Mouse (Mus musculus) heart, adult 2 months (tissue): ENCODE data around the gene Cdc34b. TPM values are rescaled to one million over a fixed set of nuclear protein-coding genes. Genes with fewer than 3 reads are reported as not detected.

ENCODE experiments used
- DNase-seq, 2 experiments: peaks; one replicate each; pipeline ENCODE4 v3.0.0; 2021
- H3K27ac ChIP-seq: fragments of 200-600 bp; 2 replicates; pipeline ENCODE4 v1.8.1; 2022
- H3K27me3 ChIP-seq: fragments of 200-500 bp; 2 replicates; pipeline ENCODE4 v1.6.1; 2012; ENCODE audit warnings: mild to moderate bottlenecking, low read length, inconsistent platforms, mixed read lengths; ENCODE audit not compliant: control insufficient read depth, insufficient read depth
- H3K36me3 ChIP-seq: fragments of 200-500 bp; 2 replicates; pipeline ENCODE4 v1.6.1; 2012; ENCODE audit warnings: low read length, inconsistent platforms; ENCODE audit not compliant: control insufficient read depth, insufficient read depth
- H3K4me1 ChIP-seq: fragments of 200-500 bp; 2 replicates; pipeline ENCODE4 v1.6.1; 2011; ENCODE audit warnings: low read length; ENCODE audit not compliant: control insufficient read depth, insufficient read depth
- H3K4me3 ChIP-seq: fragments of 200-600 bp; 2 replicates; pipeline ENCODE4 v1.8.1; 2022
- H3K79me2 ChIP-seq: fragments of 200-500 bp; replicated peaks from 2 replicates; pipeline ENCODE4 v1.6.1; 2012; ENCODE audit warnings: mild to moderate bottlenecking, inconsistent platforms, low read length, moderate library complexity, mixed read lengths; ENCODE audit not compliant: control insufficient read depth, insufficient read depth
- H3K9ac ChIP-seq: fragments of 200-500 bp; 2 replicates; pipeline ENCODE4 v1.6.1; 2012; ENCODE audit warnings: low read depth, mild to moderate bottlenecking, control low read depth, inconsistent platforms, low read length, mixed read lengths
- CTCF ChIP-seq: fragments of 200-600 bp; IDR thresholded peaks from 2 replicates; pipeline ENCODE4 v1.8.1; 2022; ENCODE audit warnings: antibody characterized with exemption, mild to moderate bottlenecking, moderate library complexity
- EP300 ChIP-seq: fragments of 200-500 bp; IDR thresholded peaks from 2 replicates; pipeline ENCODE4 v1.6.1; 2011; ENCODE audit warnings: low read depth, low read length, control low read depth; ENCODE audit not compliant: insufficient read depth
- POLR2A ChIP-seq: fragments of 200-500 bp; IDR thresholded peaks from 2 replicates; pipeline ENCODE4 v1.6.1; 2011; ENCODE audit warnings: mild to moderate bottlenecking, low read depth, low read length, control low read depth; ENCODE audit not compliant: insufficient read depth
- WGBS: fragments of 180-500 bp; shearing (Covaris S2); methylation state at CpG from one replicate; pipeline ENCODE4 v1.1.7; 2018; 5-methylcytosine and 5-hydroxymethylcytosine counted together
- intact Hi-C: fragments of 180-260 bp; cut with DNase I; formaldehyde crosslinking; loops from one replicate; pipeline ENCODE4 v1.15.1; 2025
- polyA plus RNA-seq: library from polyadenylated mRNA; depleted of rRNA; stranded (reverse); fragments of >200 nt; gene quantifications from 2 replicates; pipeline ENCODE4 v1.2.3, GENCODE M21; 2012
- total RNA-seq, 2 experiments: library from RNA; stranded (reverse); gene quantifications; 2 replicates each; pipeline ENCODE4 v1.2.3; 2021

Cdc34b gene
- total and polyA plus RNA-seq, 3 experiments: 0.12 to 1.0 (median 0.97) TPM

DNA sequence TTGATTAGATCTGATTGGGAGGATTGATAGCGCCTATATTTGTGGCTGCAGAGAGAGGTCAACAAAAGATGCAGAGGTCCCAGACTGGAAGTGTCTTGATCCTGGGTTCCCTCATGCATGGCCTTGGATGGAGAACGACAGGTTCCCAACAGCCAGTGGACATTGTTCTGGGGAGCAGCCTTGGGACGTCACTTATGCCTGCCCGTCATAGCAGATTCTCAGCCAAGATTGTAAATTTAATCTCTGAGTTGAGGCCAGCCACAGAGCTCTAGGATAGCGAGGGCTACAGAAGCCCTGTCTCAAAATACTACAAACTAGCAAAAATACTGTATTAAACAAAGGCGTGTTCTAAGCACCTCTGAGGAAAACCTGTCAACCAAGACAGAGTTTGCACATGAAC, 18.3 kb downstream of the Cdc34b start:
- Histone ChIP-seq H3K27ac (no peak overlapping the region), H3K79me2 (no peaks in the 10 kb centered on the region), H3K4me3 (no peak overlapping the region), H3K27me3 (no peaks in the 10 kb centered on the region), H3K36me3 (no peaks in the 10 kb centered on the region), H3K9ac (no peak overlapping the region), H3K4me1 (no peaks in the 10 kb centered on the region)
- TF ChIP-seq CTCF (no peak), EP300 (no peak), POLR2A (no peak)
- no peak for DNase-seq
- WGBS: 79% methylated on average over 6 of the region's 6 CpGs
- intact Hi-C loops: no loop called here

DNA sequence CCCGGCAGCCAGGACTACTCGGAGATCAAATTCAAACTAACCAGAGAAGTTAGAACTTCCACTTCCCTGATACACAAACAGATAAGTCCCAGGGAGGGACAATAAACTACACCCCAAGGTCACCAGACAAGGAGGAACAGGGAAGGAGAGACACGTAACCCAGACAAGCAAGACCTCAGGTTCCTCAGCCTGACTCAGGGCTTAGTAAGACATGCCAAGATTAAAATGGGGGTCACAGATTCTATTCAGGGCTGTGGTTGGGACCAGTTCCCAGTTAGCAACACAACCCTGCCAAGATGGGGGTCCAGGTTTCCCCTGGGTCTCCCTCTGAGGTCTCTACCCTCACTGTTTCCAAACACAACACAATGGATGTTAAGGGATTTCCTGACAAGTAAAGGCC, 18.8 kb downstream of the Cdc34b start:
- intact Hi-C loops: no loop called here

DNA sequence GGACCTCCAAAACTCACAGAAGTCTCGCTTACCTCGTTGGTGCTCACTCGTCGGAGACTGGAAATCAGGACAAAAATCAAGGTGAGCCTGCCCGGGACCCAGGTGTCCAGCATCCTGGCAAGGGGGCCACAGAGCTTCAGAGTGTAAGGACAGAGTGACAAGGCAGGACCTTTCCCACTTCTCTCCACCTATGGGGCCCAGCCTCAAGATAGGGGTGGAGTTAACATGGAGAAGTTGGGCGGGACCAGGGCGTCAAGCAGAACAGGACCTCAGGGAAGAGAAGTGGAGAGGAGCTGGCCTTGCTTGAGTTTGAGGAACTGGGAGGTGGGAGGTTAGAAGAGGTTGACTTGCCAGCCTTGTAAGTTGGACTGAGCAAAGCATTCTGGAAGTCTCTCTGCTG, 19.2 kb downstream of the Cdc34b start:
- no peaks in the 10 kb centered on the region for H3K36me3 ChIP-seq
- no peaks in the 10 kb centered on the region for H3K27me3 ChIP-seq
- TF ChIP-seq CTCF: no peak
- TF ChIP-seq EP300: no peak
- TF ChIP-seq POLR2A: no peak
- intact Hi-C loops: no loop called here
- no peaks in the 10 kb centered on the region for H3K4me1 ChIP-seq
- H3K4me3 ChIP-seq: no peak overlapping the region
- H3K9ac ChIP-seq: no peak overlapping the region
- no peak overlapping the region for H3K27ac ChIP-seq
- WGBS: 62% methylated on average over 7 of the region's 7 CpGs
- H3K79me2 ChIP-seq: no peaks in the 10 kb centered on the region
- DNase-seq: no peak

More for the DNA sequence above, 18.8 kb downstream of the Cdc34b start:
- Histone ChIP-seq H3K79me2 (no peaks in the 10 kb centered on the region), H3K4me1 (no peaks in the 10 kb centered on the region), H3K27me3 (no peaks in the 10 kb centered on the region), H3K9ac (no peak overlapping the region), H3K4me3 (no peak overlapping the region), H3K27ac (no peak overlapping the region), H3K36me3 (no peaks in the 10 kb centered on the region)
- DNase-seq: no peak
- TF ChIP-seq EP300 (no peak), CTCF (no peak), POLR2A (no peak)
- WGBS: 47% methylated on average over 3 of the region's 3 CpGs

DNA sequence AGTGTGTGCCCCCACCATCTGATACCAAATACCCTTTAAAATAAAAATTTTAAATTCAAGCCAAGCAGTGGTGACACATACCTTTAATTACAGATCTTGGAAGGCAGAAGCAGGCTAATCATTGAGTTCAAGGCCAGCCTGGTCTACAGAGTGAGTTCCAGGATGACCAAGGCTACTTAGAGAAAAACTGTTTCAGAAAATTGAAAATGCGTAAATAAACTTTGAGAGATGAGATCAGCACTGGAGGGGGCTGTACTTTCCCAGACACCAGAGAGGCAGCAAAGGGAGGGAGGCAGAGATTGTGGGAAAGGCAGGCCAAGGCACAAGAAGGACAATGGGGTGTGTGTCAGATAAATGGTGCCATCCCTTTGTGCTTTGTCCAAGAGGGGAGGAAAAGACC, 20.7 kb downstream of the Cdc34b start:
- no peak overlapping the region for H3K4me3 ChIP-seq
- intact Hi-C loops: no loop called here
- H3K27me3 ChIP-seq: no peaks in the 10 kb centered on the region
- 93% methylated on average over 1 of the region's 1 CpGs for WGBS
- H3K4me1 ChIP-seq: no peaks in the 10 kb centered on the region
- DNase-seq: no peak
- no peaks in the 10 kb centered on the region for H3K36me3 ChIP-seq
- no peaks in the 10 kb centered on the region for H3K79me2 ChIP-seq
- H3K27ac ChIP-seq: no peak overlapping the region
- no peak overlapping the region for H3K9ac ChIP-seq
- TF ChIP-seq EP300 (no peak), CTCF (no peak), POLR2A (no peak)

DNA sequence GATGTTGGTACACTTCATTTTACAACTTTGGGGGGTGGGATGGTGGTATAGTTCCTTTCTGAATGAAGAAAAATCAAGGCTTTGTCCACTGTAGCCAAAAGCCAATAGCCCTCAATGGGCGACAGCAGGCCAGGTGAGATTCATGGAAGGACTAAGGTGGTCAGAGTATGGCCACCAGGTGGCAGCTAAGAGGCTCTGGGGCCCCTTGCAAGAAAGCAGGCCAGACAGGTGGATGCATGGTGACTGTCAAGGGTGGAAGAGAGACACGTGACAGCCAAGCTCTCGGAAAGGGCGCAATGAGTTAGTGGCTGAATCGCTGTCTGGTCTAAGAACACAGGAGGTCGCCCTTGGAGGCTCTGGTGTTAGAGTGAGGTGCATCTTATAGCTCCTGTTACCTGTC, 21.2 kb downstream of the Cdc34b start:
- 42% methylated on average over 6 of the region's 6 CpGs for WGBS
- intact Hi-C loops: no loop called here
- Histone ChIP-seq H3K36me3 (no peaks in the 10 kb centered on the region), H3K79me2 (no peaks in the 10 kb centered on the region), H3K27ac (no peak overlapping the region), H3K4me1 (no peaks in the 10 kb centered on the region), H3K4me3 (no peak overlapping the region), H3K27me3 (no peaks in the 10 kb centered on the region), H3K9ac (no peak overlapping the region)
- no peak for DNase-seq
- no peak for TF ChIP-seq CTCF
- TF ChIP-seq EP300: no peak
- no peak for TF ChIP-seq POLR2A

DNA sequence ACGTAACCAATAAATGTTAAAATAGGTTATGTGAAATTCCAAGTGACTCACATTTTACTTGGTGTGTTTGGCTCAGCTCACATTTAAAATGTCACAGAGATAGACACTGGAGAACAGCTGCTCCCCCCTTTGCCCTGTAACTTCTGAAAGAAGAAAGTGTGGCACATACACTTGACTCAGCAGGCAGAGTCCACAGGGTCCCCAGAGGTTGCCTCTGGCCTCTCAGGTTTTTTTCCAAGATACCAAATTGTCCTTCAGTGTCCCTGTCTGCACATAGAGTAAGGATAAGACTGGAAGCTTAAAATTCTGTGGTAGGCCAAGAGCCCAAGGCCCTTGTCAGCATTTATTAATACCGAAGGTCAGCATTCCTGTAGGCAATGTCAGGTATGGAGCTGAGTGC, 25.7 kb downstream of the Cdc34b start:
- Histone ChIP-seq H3K27me3 (no peaks in the 10 kb centered on the region), H3K36me3 (no peaks in the 10 kb centered on the region), H3K4me3 (no peak overlapping the region), H3K4me1 (no peaks in the 10 kb centered on the region), H3K27ac (no peak overlapping the region), H3K9ac (no peak overlapping the region), H3K79me2 (no peaks in the 10 kb centered on the region)
- intact Hi-C loops: no loop called here
- TF ChIP-seq CTCF (no peak), POLR2A (no peak), EP300 (no peak)
- DNase-seq: no peak
- 91% methylated on average over 2 of the region's 2 CpGs for WGBS
